Mouse (Mus musculus) lung, postnatal 0 days (tissue): ENCODE measurements around the gene Myl9. TPM values are rescaled to one million over a fixed set of nuclear protein-coding genes. Genes with fewer than 3 reads are reported as not detected.

Source experiments
- ATAC-seq: fragments of 200-750 bp; cut with Nextera tagmentation; 2 replicates; pipeline ENCODE4 v1.8.0; 2017; ENCODE audit warnings: moderate library complexity
- DNase-seq: peaks from one replicate; pipeline ENCODE4 v3.0.0-alpha.2; 2016; ENCODE audit warnings: low spot score
- H3K27ac ChIP-seq: fragments of 300-500 bp; sonication (generic); 2 replicates; pipeline ENCODE4 v1.5.1; 2014; ENCODE audit warnings: antibody characterized with exemption, mild to moderate bottlenecking, low read length, mixed read lengths
- H3K27me3 ChIP-seq: fragments of 300-500 bp; sonication (generic); replicated peaks from 2 replicates; pipeline ENCODE4 v1.6.1; 2014; ENCODE audit warnings: low read length, mixed read lengths; ENCODE audit not compliant: insufficient read depth
- H3K36me3 ChIP-seq: fragments of 300-500 bp; sonication (generic); 2 replicates; pipeline ENCODE4 v1.6.1; 2014; ENCODE audit warnings: low read length, mixed read lengths; ENCODE audit not compliant: insufficient read depth
- H3K4me1 ChIP-seq: fragments of 300-500 bp; sonication (generic); 2 replicates; pipeline ENCODE4 v1.6.1; 2014; ENCODE audit warnings: antibody characterized with exemption, low read depth, low read length, mixed read lengths; ENCODE audit not compliant: insufficient read depth
- H3K4me2 ChIP-seq: fragments of 300-500 bp; sonication (generic); replicated peaks from 2 replicates; pipeline ENCODE4 v1.6.1; 2014; ENCODE audit warnings: low read depth, mild to moderate bottlenecking, low read length, moderate library complexity, mixed read lengths
- H3K4me3 ChIP-seq: fragments of 300-500 bp; sonication (generic); 2 replicates; pipeline ENCODE4 v1.5.1; 2014; ENCODE audit warnings: low read depth, low read length
- H3K9ac ChIP-seq: fragments of 300-500 bp; sonication (generic); replicated peaks from 2 replicates; pipeline ENCODE4 v1.6.1; 2014; ENCODE audit warnings: low read depth, mild to moderate bottlenecking
- H3K9me3 ChIP-seq: fragments of 300-500 bp; sonication (generic); 2 replicates; pipeline ENCODE4 v1.6.1; 2016; ENCODE audit warnings: low read length, mixed read lengths
- CTCF ChIP-seq: IDR thresholded peaks from 2 replicates; pipeline ENCODE4 v1.5.1; 2016; ENCODE audit warnings: antibody characterized with exemption, mild to moderate bottlenecking
- EP300 ChIP-seq: IDR thresholded peaks from 2 replicates; pipeline ENCODE4 v1.6.1; 2016; ENCODE audit warnings: antibody characterized with exemption, mild to moderate bottlenecking, control low read depth
- WGBS: fragments of 180-500 bp; shearing (Covaris S2); extraction: QIAGEN DNeasy Blood & Tissue Kit; methylation state at CpG from one replicate; pipeline ENCODE4 v1.1.7; 2014; 5-methylcytosine and 5-hydroxymethylcytosine counted together
- polyA plus RNA-seq: library from polyadenylated mRNA; unstranded; fragments of >200 nt; fragmentation: Nextera tagmentation; extraction: Ambion mirVana; gene quantifications from 2 replicates; pipeline ENCODE4 v1.2.1, GENCODE M21; 2015

Myl9 gene
- polyA plus RNA-seq, 1 experiment from 2014 or later: 222 TPM

DNA sequence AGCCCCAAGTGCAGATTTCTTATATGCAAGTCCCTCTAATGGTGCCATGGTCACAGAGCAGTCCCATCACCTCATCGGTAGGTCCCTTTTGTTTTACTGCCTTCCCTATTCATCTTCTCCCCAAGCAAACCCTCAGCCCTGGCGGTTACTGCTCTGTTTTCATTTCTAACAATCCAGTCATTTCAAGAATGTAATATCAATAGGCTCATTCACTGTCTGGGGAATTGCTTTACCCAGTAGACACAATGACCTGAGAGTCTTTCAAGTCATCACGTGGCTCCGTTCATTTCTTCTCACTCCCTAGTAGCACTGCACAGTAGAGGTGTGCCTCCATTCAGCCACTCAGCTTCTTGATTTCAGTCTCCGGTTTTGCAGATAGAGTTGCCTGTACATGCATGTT lies 30.8 kb upstream of the Myl9 start:
- H3K9ac ChIP-seq: no peak overlapping the region
- H3K27ac ChIP-seq: no peak overlapping the region
- peaks cover 8% of the 10 kb centered on the region for H3K36me3 ChIP-seq
- no peaks in the 10 kb centered on the region for H3K9me3 ChIP-seq
- H3K4me1 ChIP-seq: peaks cover 8% of the 10 kb centered on the region; the same call in 1 of the 2 replicates
- H3K4me2 ChIP-seq: no peak overlapping the region
- no peaks in the 10 kb centered on the region for H3K27me3 ChIP-seq
- 65% methylated on average over 5 of the region's 5 CpGs for WGBS
- no peak for DNase-seq
- ATAC-seq: no peak
- TF ChIP-seq EP300 (no peak), CTCF (no peak)
- no peak overlapping the region for H3K4me3 ChIP-seq

DNA sequence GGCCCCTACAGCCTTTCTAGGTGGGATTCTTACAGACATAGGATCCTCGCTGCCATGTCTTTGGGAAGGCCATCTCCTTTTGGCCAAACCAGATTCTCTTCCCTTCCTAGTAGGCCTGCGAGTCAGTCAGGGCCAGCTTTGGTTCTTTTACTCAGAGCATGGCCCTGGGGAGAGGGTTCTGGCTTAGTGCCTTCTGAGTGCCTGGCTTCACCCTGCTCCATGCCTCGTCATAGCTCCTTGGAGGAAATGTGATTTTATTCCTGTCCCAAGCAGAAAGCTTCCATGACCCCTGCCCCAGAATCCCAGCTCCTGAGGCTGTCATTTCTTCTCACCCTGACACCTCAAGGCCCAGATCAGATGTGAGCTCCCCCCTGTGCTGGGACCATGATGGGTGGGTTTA lies 27.9 kb upstream of the Myl9 start:
- Histone ChIP-seq H3K9me3 (no peaks in the 10 kb centered on the region), H3K36me3 (peaks cover 8% of the 10 kb centered on the region)
- no peak for TF ChIP-seq CTCF
- TF ChIP-seq EP300: no peak

DNA sequence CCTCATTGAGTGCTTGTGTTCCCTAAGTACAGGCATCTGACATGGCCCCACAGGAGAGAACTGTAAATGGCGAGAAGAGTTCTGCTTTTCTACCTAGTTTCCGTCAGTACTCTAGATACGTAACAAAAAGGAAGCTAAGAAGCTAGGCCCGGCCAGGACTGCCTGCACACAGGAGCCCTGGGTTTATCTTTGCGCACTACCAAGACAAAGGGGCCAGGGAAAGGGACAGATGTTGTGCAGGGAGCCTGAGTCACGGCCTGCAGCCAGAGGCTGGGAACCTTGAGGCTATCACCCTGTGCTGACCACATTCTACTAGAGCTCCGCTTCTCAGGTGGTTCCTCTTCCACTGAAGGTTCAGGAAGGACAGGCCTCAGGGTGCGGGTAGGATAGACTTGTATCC lies 25.5 kb upstream of the Myl9 start:
- TF ChIP-seq CTCF (no peak), EP300 (no peak)
- no peaks in the 10 kb centered on the region for H3K4me1 ChIP-seq
- peaks cover 8% of the 10 kb centered on the region for H3K36me3 ChIP-seq
- DNase-seq (no peak), ATAC-seq (no peak)
- no peaks in the 10 kb centered on the region for H3K27me3 ChIP-seq
- H3K9ac ChIP-seq: no peak overlapping the region
- H3K9me3 ChIP-seq: no peaks in the 10 kb centered on the region
- 87% methylated on average over 8 of the region's 8 CpGs for WGBS
- no peak overlapping the region for H3K27ac ChIP-seq
- no peak overlapping the region for H3K4me2 ChIP-seq
- H3K4me3 ChIP-seq: no peak overlapping the region

More for the DNA sequence above, 27.9 kb upstream of the Myl9 start:
- ATAC-seq (no peak), DNase-seq (no peak)
- Histone ChIP-seq H3K4me3 (no peak overlapping the region), H3K4me1 (0 out of 2 replicates have a peak, but pooled peaks cover 1% of the 10 kb centered on the region), H3K9ac (no peak overlapping the region), H3K27me3 (no peaks in the 10 kb centered on the region), H3K27ac (no peak overlapping the region), H3K4me2 (no peak overlapping the region)
- 76% methylated on average over 3 of the region's 3 CpGs for WGBS

DNA sequence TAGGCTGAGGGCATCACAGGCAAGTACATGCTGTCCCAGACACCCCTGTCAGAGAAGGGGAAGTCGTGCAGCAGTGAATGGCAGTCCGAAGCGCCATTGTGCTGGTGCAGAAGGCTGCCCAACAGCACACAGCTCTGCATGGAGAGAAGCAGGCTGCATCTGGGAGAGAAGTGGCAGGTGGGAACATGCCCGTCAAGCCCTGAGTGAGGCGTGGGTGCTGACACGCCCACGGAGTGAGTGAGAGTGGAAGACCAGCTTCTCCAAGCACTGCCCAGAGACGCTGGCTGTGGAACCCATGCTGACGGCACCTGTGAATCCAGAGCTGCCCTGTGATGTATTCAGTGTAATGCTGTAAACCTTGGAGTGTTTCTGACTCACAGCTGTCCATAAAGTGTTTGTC lies 18.3 kb upstream of the Myl9 start:
- ATAC-seq (no peak), DNase-seq (no peak)
- H3K27me3 ChIP-seq: no peaks in the 10 kb centered on the region
- H3K4me2 ChIP-seq: no peak overlapping the region
- H3K9ac ChIP-seq: no peak overlapping the region
- peaks cover 30% of the 10 kb centered on the region for H3K36me3 ChIP-seq
- WGBS: 87% methylated on average over 9 of the region's 9 CpGs
- H3K9me3 ChIP-seq: no peaks in the 10 kb centered on the region
- H3K4me3 ChIP-seq: no peak overlapping the region
- TF ChIP-seq CTCF: no peak
- TF ChIP-seq EP300: no peak
- H3K27ac ChIP-seq: no peak overlapping the region
- H3K4me1 ChIP-seq: no peaks in the 10 kb centered on the region

DNA sequence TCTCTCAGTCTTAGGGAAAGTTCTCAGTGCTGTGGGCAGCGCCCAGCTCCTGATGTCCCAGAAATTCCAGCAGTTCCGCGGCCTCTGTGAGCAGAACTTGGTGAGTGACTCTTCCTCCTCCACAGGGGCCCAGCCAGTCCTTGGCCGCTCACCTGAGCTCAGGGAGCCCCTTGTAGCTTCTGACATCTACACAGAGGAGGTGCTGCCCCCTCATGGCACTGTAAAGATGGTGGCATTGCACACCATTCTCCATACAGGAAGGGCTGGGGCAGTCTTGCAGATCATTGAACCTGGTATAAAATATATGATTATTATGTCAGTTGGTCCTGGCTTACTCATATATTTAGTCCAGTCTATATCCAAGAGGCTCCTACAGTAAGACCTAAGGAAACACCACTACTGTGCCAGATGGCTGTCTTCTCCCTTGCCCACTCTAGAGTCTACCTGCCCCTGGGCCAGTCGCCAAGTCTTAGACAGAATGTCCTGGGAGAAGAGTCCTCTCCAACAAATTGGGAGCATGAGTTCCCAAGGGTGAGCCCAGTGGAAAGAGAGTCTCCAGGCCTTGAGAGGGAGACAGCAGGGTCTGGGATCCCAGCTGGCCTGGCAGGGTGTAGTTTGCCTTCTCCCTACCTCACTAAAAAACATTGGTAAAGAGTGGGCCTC lies 14.2 kb upstream of the Myl9 start:
- peak; percentile 46 for DNase-seq
- no peaks in the 10 kb centered on the region for H3K9me3 ChIP-seq
- peak; percentile 32; the same call in 1 of the 2 replicates for ATAC-seq
- peaks cover 40% of the 10 kb centered on the region for H3K36me3 ChIP-seq
- no peak overlapping the region for H3K9ac ChIP-seq
- TF ChIP-seq CTCF (peak; percentile 59), EP300 (no peak)
- H3K4me2 ChIP-seq: no peak overlapping the region
- H3K4me3 ChIP-seq: no peak overlapping the region
- 80% methylated on average over 5 of the region's 5 CpGs for WGBS
- no peaks in the 10 kb centered on the region for H3K27me3 ChIP-seq
- H3K4me1 ChIP-seq: no peaks in the 10 kb centered on the region
- H3K27ac ChIP-seq: no peak overlapping the region

DNA sequence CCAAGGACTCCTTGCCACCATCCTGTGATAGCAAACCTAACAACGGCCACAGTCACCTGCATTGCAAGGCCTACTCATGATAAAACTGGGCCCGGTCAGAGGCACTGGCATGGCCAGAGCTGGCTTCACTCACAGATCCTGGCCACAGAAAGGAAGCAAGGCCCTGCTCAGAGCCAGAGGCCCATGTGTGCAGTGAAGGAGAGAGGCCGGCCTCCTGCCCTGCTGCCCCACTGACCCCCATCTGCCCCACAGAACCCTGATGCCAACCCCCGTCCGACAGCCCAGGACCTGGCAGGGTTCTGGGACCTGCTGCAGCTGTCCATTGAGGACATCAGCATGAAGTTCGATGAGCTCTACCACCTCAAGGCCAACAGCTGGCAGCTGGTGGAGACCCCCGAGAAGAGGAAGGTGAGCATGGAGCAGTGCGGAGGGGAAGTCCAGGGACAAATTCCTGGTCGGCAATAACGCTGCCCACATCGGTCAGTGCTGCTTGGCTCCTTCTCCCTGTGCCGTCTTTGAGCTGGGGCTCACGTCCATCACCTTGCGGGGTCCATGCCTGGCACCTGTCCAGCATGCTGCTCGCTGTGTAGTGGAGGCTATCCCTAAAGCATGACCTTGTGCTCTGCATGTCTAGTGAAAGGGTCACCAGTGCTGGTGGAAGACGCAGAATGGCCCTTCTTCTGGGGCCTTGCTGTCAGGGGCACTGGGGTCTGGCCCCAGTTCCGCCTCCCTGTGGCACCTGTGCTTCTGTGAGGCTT lies 13.5 kb upstream of the Myl9 start:
- Histone ChIP-seq H3K27ac (no peak overlapping the region), H3K9ac (no peak overlapping the region), H3K4me3 (no peak overlapping the region), H3K4me2 (no peak overlapping the region), H3K36me3 (peaks cover 32% of the 10 kb centered on the region), H3K27me3 (no peaks in the 10 kb centered on the region), H3K4me1 (no peaks in the 10 kb centered on the region), H3K9me3 (no peaks in the 10 kb centered on the region)
- 92% methylated on average over 17 of the region's 17 CpGs for WGBS
- DNase-seq: no peak
- TF ChIP-seq EP300: no peak
- no peak for TF ChIP-seq CTCF
- ATAC-seq: no peak
